Mouse (Mus musculus) adrenal gland, postnatal 0 days (tissue): Measurements from ENCODE around the gene Nol9. TPM values are rescaled to one million over a fixed set of nuclear protein-coding genes. Genes with fewer than 3 reads are reported as not detected.

ENCODE experiments used
- polyA plus RNA-seq: library from polyadenylated mRNA; unstranded; fragments of >200 nt; fragmentation: Nextera tagmentation; extraction: Ambion mirVana; gene quantifications from 2 replicates; pipeline ENCODE4 v1.2.1, GENCODE M21; 2015

Nol9 gene
- polyA plus RNA-seq: 10.1 and 14.7 TPM in 2 replicates

GRCm38 (mm10) chr4:152038985-152039830 is at the start of gene Nol9:
Nol9 (plus strand) TSS chr4:152039321.

GRCm38 (mm10) chr4:151996173-151996950 is 42.8 kb upstream of the Nol9 start, which contains the start of gene Phf13:
Phf13 (minus strand) TSS chr4:151996258.

GRCm38 (mm10) chr4:152008622-152009075 is 30.5 kb upstream of the Nol9 start, which contains the start of gene Klhl21:
Klhl21 (plus strand) TSS chr4:152008803.

GRCm38 (mm10) chr4:152027524-152027923 is 11.6 kb upstream of the Nol9 start, which contains the start of gene Zbtb48:
Zbtb48 (minus strand) TSS chr4:152027671.

DNA sequence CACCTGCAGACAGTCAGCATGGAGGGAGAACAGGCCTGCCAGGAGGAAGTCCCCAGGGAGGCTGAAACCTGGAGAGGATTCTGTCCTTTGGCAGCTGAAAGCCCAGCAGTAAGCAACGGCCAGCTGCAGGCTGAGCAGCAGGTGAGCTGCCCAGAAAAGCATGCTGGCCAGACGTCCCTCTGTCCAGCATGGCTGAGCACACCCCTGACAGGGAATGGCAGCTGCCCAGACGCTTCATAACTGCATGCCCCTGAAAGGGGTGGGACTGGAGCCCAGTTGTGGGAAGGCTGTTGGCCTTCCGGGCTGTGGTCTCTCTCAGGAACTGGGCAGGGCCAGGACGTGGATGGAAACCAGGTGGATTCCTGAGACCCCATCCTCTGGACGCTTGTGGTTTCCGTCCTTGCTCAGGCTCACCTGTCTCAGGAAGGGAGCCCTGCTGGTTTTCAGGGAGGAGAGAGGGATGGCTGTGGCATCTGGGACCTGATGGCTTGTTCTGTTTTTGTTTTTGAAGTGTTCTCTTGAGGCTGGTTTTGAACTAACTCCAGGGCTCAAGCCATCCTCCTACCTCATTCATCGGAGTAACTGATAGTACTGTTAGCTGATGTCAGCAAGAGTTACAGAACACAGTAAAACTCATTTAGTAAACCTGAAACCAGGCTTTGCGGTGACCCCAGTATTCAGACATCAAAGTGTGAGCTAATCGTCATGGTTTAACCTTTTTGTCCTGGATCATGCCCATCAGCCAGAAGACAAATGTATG is 716 bp upstream of the Nol9 start, which contains the start of gene Tas1r1:
Gene Tas1r1 (minus strand): TSS at position 344 of the 760 bp plus-strand sequence.

GRCm38 (mm10) chr4:152072121-152072601 is 33.0 kb downstream of the Nol9 start, which contains the start of gene Plekhg5:
Plekhg5 (plus strand) TSS chr4:152072498.

Other genes starting within 250 kb of the Nol9 start
- 78.4 and 80.3 TPM in 2 replicates for gene Camta1, start 177.4 kb upstream of the Nol9 start, polyA plus RNA-seq
- 26.1 and 50.5 TPM in 2 replicates for gene Dnajc11, start 105.6 kb upstream of the Nol9 start, polyA plus RNA-seq
- gene Thap3, start 50.3 kb upstream of the Nol9 start, polyA plus RNA-seq: 30.5 and 39.3 TPM in 2 replicates
- gene Phf13, start 43.1 kb upstream of the Nol9 start, polyA plus RNA-seq: 19.6 and 20.9 TPM in 2 replicates
- gene Klhl21, start 30.5 kb upstream of the Nol9 start, polyA plus RNA-seq: 7.8 and 9.3 TPM in 2 replicates
- 11.7 and 14.0 TPM in 2 replicates for gene Zbtb48, start 11.7 kb upstream of the Nol9 start, polyA plus RNA-seq
- gene Tas1r1, start 753 bp upstream of the Nol9 start, polyA plus RNA-seq: 0.19 TPM in 1 of 2 replicates, not detected in the other
- 5.9 and 8.2 TPM in 2 replicates for gene Plekhg5, start 33.2 kb downstream of the Nol9 start, polyA plus RNA-seq
- 0.20 and 0.75 TPM in 2 replicates for gene Tnfrsf25, start 76.6 kb downstream of the Nol9 start, polyA plus RNA-seq
- 1.3 and 3.3 TPM in 2 replicates for gene Espn, start 113.0 kb downstream of the Nol9 start, polyA plus RNA-seq
- gene Hes2, start 119.5 kb downstream of the Nol9 start, polyA plus RNA-seq: 0.13 TPM in 1 of 2 replicates, not detected in the other
- 43.7 and 96.9 TPM in 2 replicates for gene Acot7, start 138.8 kb downstream of the Nol9 start, polyA plus RNA-seq
- gene Gpr153, start 234.9 kb downstream of the Nol9 start, polyA plus RNA-seq: 6.7 and 13.1 TPM in 2 replicates